8 mouse cellular contexts compared by ENCODE assay signal in genomic region chrX:99561995-99562394, GRCm38 (mm10).
DNase-seq lines count a peak whose midpoint lies in the region; ATAC-seq lines count a peak whose summit lies in the region.

No protein-coding gene starts in this region.

- H3K27me3 ChIP-seq in embryonic facial prominence, embryonic 14.5 days (replicated peaks; ENCODE audit: control insufficient read depth, insufficient read depth, low read length): peaks cover 12% of the 10 kb centered on the region
- peaks cover 100% of the 10 kb centered on the region for H3K27me3 ChIP-seq in embryonic facial prominence, embryonic 10.5 days (replicated peaks; ENCODE audit: low read depth, poor library complexity, severe bottlenecking)
- H3K27me3 ChIP-seq in hindbrain, embryonic 11.5 days (ENCODE audit: control insufficient read depth, insufficient read depth, low read length): peaks cover 30% of the 10 kb centered on the region; the same call in 1 of the 2 replicates
- peaks cover 24% of the 10 kb centered on the region for H3K27me3 ChIP-seq in midbrain, embryonic 14.5 days (ENCODE audit: control insufficient read depth, insufficient read depth, low read length)

- H3K4me3 ChIP-seq in embryonic facial prominence, embryonic 14.5 days (ENCODE audit: low read depth, low read length): no peak overlapping the region
- H3K4me3 ChIP-seq in embryonic facial prominence, embryonic 10.5 days: no peak overlapping the region
- no peak overlapping the region for H3K4me3 ChIP-seq in hindbrain, embryonic 11.5 days (ENCODE audit: low read depth, low read length)
- no peak overlapping the region for H3K4me3 ChIP-seq in midbrain, embryonic 14.5 days (replicated peaks; ENCODE audit: low read depth, low read length)

- WGBS in embryonic facial prominence, embryonic 14.5 days: 49% methylated on average over 7 of the region's 8 CpGs
- 60% methylated on average over 8 of the region's 8 CpGs for WGBS in embryonic facial prominence, embryonic 10.5 days
- 47% methylated on average over 7 of the region's 8 CpGs for WGBS in hindbrain, embryonic 11.5 days
- WGBS in midbrain, embryonic 14.5 days: 33% methylated on average over 8 of the region's 8 CpGs

- no peaks in the 10 kb centered on the region for H3K9me3 ChIP-seq in embryonic facial prominence, embryonic 14.5 days (ENCODE audit: control insufficient read depth, low read length)
- no peaks in the 10 kb centered on the region for H3K9me3 ChIP-seq in embryonic facial prominence, embryonic 10.5 days
- H3K9me3 ChIP-seq in hindbrain, embryonic 11.5 days (ENCODE audit: control insufficient read depth, low read length): no peaks in the 10 kb centered on the region
- no peaks in the 10 kb centered on the region for H3K9me3 ChIP-seq in midbrain, embryonic 14.5 days (ENCODE audit: control insufficient read depth, low read length)

- ATAC-seq in embryonic facial prominence, embryonic 14.5 days (ENCODE audit: low read depth): peak; percentile 62; the same call in 1 of the 2 replicates
- ATAC-seq in hindbrain, embryonic 11.5 days (ENCODE audit: low FRiP score): peak; percentile 46; the same call in 1 of the 2 replicates
- ATAC-seq in midbrain, embryonic 14.5 days (ENCODE audit: low FRiP score, low TSS enrichment): peak; percentile 79
- no peak for ATAC-seq in activated CD4-positive, CD25-positive, alpha-beta regulatory T cell, adult 4 months

- no peak overlapping the region for H3K27ac ChIP-seq in embryonic facial prominence, embryonic 14.5 days (replicated peaks; ENCODE audit: low read depth, low read length)
- no peak overlapping the region for H3K27ac ChIP-seq in embryonic facial prominence, embryonic 10.5 days (replicated peaks)
- H3K27ac ChIP-seq in hindbrain, embryonic 11.5 days (ENCODE audit: low read depth, low read length): no peak overlapping the region
- no peak overlapping the region for H3K27ac ChIP-seq in midbrain, embryonic 14.5 days (replicated peaks; ENCODE audit: low read depth, low read length)

- H3K9ac ChIP-seq in embryonic facial prominence, embryonic 14.5 days (ENCODE audit: low read depth, low read length): no peak overlapping the region
- H3K9ac ChIP-seq in hindbrain, embryonic 11.5 days (ENCODE audit: low read depth, low read length): no peak overlapping the region
- H3K9ac ChIP-seq in midbrain, embryonic 14.5 days (replicated peaks; ENCODE audit: low read length): no peak overlapping the region

- no peak overlapping the region for H3K4me2 ChIP-seq in embryonic facial prominence, embryonic 14.5 days (ENCODE audit: low read depth, low read length)
- H3K4me2 ChIP-seq in hindbrain, embryonic 11.5 days (replicated peaks; ENCODE audit: low read depth, low read length): no peak overlapping the region
- no peak overlapping the region for H3K4me2 ChIP-seq in midbrain, embryonic 14.5 days (ENCODE audit: low read length)

- H3K36me3 ChIP-seq in embryonic facial prominence, embryonic 14.5 days (ENCODE audit: control insufficient read depth, insufficient read depth, low read length): no peaks in the 10 kb centered on the region
- H3K36me3 ChIP-seq in embryonic facial prominence, embryonic 10.5 days (replicated peaks): no peaks in the 10 kb centered on the region
- no peaks in the 10 kb centered on the region for H3K36me3 ChIP-seq in hindbrain, embryonic 11.5 days (ENCODE audit: control insufficient read depth, insufficient read depth, low read length)
- H3K36me3 ChIP-seq in midbrain, embryonic 14.5 days (ENCODE audit: control insufficient read depth, insufficient read depth, low read length): no peaks in the 10 kb centered on the region

- no peak for DNase-seq in embryonic facial prominence, embryonic 14.5 days (ENCODE audit: low spot score)
- no peak for DNase-seq in embryonic facial prominence, embryonic 10.5 days (ENCODE audit: low spot score)
- DNase-seq in brain, adult 2 months (ENCODE audit: low read depth, low spot score): peak; percentile 43
- peak; percentile 19 for DNase-seq in hindbrain, embryonic 11.5 days (ENCODE audit: low spot score)
- DNase-seq in midbrain, embryonic 14.5 days: peak; percentile 65
- no peak for DNase-seq in gastrocnemius, postnatal 25 days
- DNase-seq in ovary, adult 18-20 months (ENCODE audit: low spot score): no peak

- H3K4me1 ChIP-seq in embryonic facial prominence, embryonic 14.5 days (ENCODE audit: control insufficient read depth, insufficient read depth, low read length): 0 out of 2 replicates have a peak, but pooled peaks cover 3% of the 10 kb centered on the region
- peaks cover 12% of the 10 kb centered on the region for H3K4me1 ChIP-seq in embryonic facial prominence, embryonic 10.5 days
- no peaks in the 10 kb centered on the region for H3K4me1 ChIP-seq in hindbrain, embryonic 11.5 days (replicated peaks; ENCODE audit: control insufficient read depth, insufficient read depth, low read length)
- H3K4me1 ChIP-seq in midbrain, embryonic 14.5 days (ENCODE audit: control insufficient read depth, insufficient read depth, low read length): 0 out of 2 replicates have a peak, but pooled peaks cover 7% of the 10 kb centered on the region

Comparison
In these comparisons a context has a peak if more than half of its experiments do, and no peak if none do; other contexts are left out.
1. DNase-seq: peak in brain, adult 2 months (single experiment), hindbrain, embryonic 11.5 days (single experiment) and midbrain, embryonic 14.5 days (single experiment); none in embryonic facial prominence, embryonic 14.5 days (single experiment), embryonic facial prominence, embryonic 10.5 days (single experiment), gastrocnemius, postnatal 25 days (single experiment) and ovary, adult 18-20 months (single experiment).